Mouse (Mus musculus) embryonic fibroblast, embryonic 13.5 days (primary cell): Measurements from ENCODE around the gene Plcl1.

Experiments used
- CTCF ChIP-seq: IDR thresholded peaks from 2 replicates; pipeline ENCODE4 v1.5.1; 2011; ENCODE audit warnings: mild to moderate bottlenecking, control low read depth, low read length, moderate library complexity, borderline replicate concordance; ENCODE audit not compliant: insufficient read depth
- POLR2A ChIP-seq: IDR thresholded peaks from 2 replicates; pipeline ENCODE4 v1.6.1; 2011; ENCODE audit warnings: low read depth, mild to moderate bottlenecking, control low read depth, low read length, moderate library complexity

GRCm38 (mm10) chr1:55606405-55606804, 200.7 kb downstream of the Plcl1 start:
- TF ChIP-seq CTCF = no peak
- no peak for TF ChIP-seq POLR2A
